Mouse (Mus musculus): ENCODE measurements around the gene Abi3. TPM values are rescaled to one million over a fixed set of nuclear protein-coding genes. Genes with fewer than 3 reads are reported as not detected.

Abi3 gene
- total and polyA plus RNA-seq, 2 experiments from 2014 or later, result 1.1 to 1.5 TPM

GRCm38 (mm10) chr11:95794201-95794600, 48.1 kb downstream of the Abi3 start:
- Histone ChIP-seq H3K9me3 (ENCODE audit: low read length) (no peaks in the 10 kb centered on the region), H3K9ac (replicated peaks; ENCODE audit: low read length, poor library complexity, severe bottlenecking) (no peak overlapping the region), H3K4me3 (ENCODE audit: low read depth, low read length) (no peak overlapping the region), H3K4me1 (ENCODE audit: insufficient read depth, low read length) (peaks cover 4% of the 10 kb centered on the region; the same call in 1 of the 2 replicates), H3K36me3 (ENCODE audit: insufficient read depth, low read length) (no peaks in the 10 kb centered on the region), H3K4me2 (ENCODE audit: low read depth, low read length, poor library complexity, severe bottlenecking) (no peak overlapping the region), H3K27ac (ENCODE audit: low read depth, low read length) (no peak overlapping the region), H3K27me3 (ENCODE audit: insufficient read depth, low read length) (0 out of 2 replicates have a peak, but pooled peaks cover 3% of the 10 kb centered on the region)
- no peak for ATAC-seq (ENCODE audit: low FRiP score)
- TF ChIP-seq CTCF (IDR thresholded peaks at IDR 0.05), result no peak
- DNase-seq (ENCODE audit: low spot score), result no peak
- WGBS, result 73% methylated on average over 5 of the region's 5 CpGs

DNA sequence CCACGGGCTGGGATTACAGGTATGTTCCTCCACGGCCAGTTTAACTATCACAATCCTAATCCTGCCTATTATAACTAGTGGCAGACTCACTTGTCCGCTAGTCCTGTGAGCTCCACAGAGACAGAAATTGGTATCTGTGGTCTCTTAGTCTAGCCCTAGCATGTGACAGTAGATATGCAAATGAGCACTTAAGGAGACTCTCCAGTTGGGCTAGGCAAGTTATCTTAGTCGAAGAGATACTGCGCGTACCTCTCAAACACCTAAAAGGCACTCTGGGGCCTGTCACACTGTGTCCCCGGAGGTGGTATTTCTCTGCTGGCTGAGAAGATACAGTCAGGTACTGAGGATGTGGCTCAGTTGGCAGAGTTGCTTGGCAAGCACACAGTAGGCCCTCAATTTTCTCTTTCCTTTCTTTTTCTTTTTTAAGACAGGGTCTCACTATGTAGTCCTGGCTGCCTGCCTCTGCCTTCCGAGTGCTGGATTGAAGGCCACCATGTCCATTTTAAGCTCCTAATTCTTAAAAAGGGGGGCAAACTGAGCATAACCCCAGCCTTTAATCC, 49.2 kb downstream of the Abi3 start:
- Histone ChIP-seq H3K9me3 (ENCODE audit: low read length) (no peaks in the 10 kb centered on the region), H3K4me3 (ENCODE audit: low read depth, low read length) (no peak overlapping the region), H3K4me1 (ENCODE audit: insufficient read depth, low read length) (peaks cover 4% of the 10 kb centered on the region; the same call in 1 of the 2 replicates), H3K4me2 (ENCODE audit: low read depth, low read length, poor library complexity, severe bottlenecking) (no peak overlapping the region), H3K27ac (ENCODE audit: low read depth, low read length) (no peak overlapping the region), H3K36me3 (ENCODE audit: insufficient read depth, low read length) (no peaks in the 10 kb centered on the region), H3K27me3 (ENCODE audit: insufficient read depth, low read length) (0 out of 2 replicates have a peak, but pooled peaks cover 3% of the 10 kb centered on the region), H3K9ac (replicated peaks; ENCODE audit: low read length, poor library complexity, severe bottlenecking) (no peak overlapping the region)
- no peak for TF ChIP-seq CTCF (IDR thresholded peaks at IDR 0.05)
- WGBS, result 90% methylated on average over 8 of the region's 8 CpGs
- no peak for DNase-seq (ENCODE audit: low spot score)
- no peak for ATAC-seq (ENCODE audit: low FRiP score)

GRCm38 (mm10) chr11:95791787-95792186, 50.5 kb downstream of the Abi3 start:
- DNase-seq (ENCODE audit: low spot score) (no peak), ATAC-seq (ENCODE audit: low FRiP score) (no peak)
- 88% methylated on average over 13 of the region's 13 CpGs for WGBS

DNA sequence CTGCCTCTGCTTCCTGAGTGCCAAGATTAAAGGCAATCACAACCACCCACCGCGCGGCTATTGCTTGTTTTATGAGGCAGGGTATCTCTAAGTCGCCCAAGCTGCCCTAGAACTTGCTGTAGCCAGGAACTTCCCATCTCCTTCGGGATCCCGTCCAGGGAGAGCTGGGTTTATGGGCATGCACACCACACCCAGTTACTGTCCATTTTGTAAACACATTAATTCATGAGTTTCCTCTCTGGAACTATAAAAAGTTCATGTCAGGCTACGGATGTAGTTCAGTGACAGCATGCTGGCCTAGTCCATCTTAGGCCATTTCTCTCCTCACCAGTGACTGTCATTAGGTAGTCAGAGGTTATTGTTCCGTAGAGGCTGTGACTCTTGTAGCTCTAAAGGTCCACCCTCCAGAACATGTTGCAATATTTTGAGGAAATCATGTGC, 52.8 kb downstream of the Abi3 start:
- no peak for DNase-seq (ENCODE audit: low spot score)
- H3K4me3 ChIP-seq (ENCODE audit: low read depth, low read length), result no peak overlapping the region

More at GRCm38 (mm10) chr11:95791787-95792186, 50.5 kb downstream of the Abi3 start:
- H3K9ac ChIP-seq (replicated peaks; ENCODE audit: low read length, poor library complexity, severe bottlenecking), result no peak overlapping the region
- TF ChIP-seq CTCF (IDR thresholded peaks at IDR 0.05), result no peak
- H3K4me3 ChIP-seq (ENCODE audit: low read depth, low read length), result no peak overlapping the region
- H3K27me3 ChIP-seq (ENCODE audit: insufficient read depth, low read length), result no peaks in the 10 kb centered on the region
- H3K27ac ChIP-seq (ENCODE audit: low read depth, low read length), result no peak overlapping the region
- H3K9me3 ChIP-seq (ENCODE audit: low read length), result no peaks in the 10 kb centered on the region
- H3K4me2 ChIP-seq (ENCODE audit: low read depth, low read length, poor library complexity, severe bottlenecking), result no peak overlapping the region
- H3K4me1 ChIP-seq (ENCODE audit: insufficient read depth, low read length), result peaks cover 4% of the 10 kb centered on the region; the same call in 1 of the 2 replicates
- H3K36me3 ChIP-seq (ENCODE audit: insufficient read depth, low read length), result no peaks in the 10 kb centered on the region

DNA sequence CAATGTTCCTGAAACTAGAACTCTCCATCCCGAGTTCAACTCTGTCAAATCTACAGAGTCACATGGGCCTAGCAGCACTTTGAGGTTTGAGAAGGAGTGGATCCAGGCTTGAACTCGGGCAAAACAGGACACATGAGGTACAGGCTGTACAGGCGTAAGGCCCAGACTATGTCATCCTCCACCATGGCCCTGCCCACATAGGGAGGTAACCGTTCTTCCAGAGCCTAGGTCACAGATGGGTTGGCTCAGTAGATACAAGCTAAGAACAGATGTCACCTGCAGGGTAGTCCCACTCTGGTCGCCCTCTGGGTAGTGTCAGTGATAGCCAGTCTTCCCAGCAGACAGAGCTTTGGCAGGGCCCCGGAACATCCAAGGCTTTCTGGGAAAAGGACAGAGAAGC, 55.8 kb downstream of the Abi3 start:
- no peak overlapping the region for H3K4me3 ChIP-seq (ENCODE audit: low read depth, low read length)
- TF ChIP-seq CTCF (IDR thresholded peaks at IDR 0.05), result no peak
- H3K27me3 ChIP-seq (ENCODE audit: insufficient read depth, low read length), result no peaks in the 10 kb centered on the region
- H3K9ac ChIP-seq (replicated peaks; ENCODE audit: low read length, poor library complexity, severe bottlenecking), result no peak overlapping the region
- H3K27ac ChIP-seq (ENCODE audit: low read depth, low read length), result no peak overlapping the region
- ATAC-seq (ENCODE audit: low FRiP score) (no peak), DNase-seq (ENCODE audit: low spot score) (no peak)
- no peaks in the 10 kb centered on the region for H3K9me3 ChIP-seq (ENCODE audit: low read length)
- no peak overlapping the region for H3K4me2 ChIP-seq (ENCODE audit: low read depth, low read length, poor library complexity, severe bottlenecking)
- 86% methylated on average over 6 of the region's 6 CpGs for WGBS
- H3K4me1 ChIP-seq (ENCODE audit: insufficient read depth, low read length), result no peaks in the 10 kb centered on the region
- H3K36me3 ChIP-seq (ENCODE audit: insufficient read depth, low read length), result no peaks in the 10 kb centered on the region

More for the DNA sequence above, 52.8 kb downstream of the Abi3 start:
- Histone ChIP-seq H3K4me2 (ENCODE audit: low read depth, low read length, poor library complexity, severe bottlenecking) (no peak overlapping the region), H3K36me3 (ENCODE audit: insufficient read depth, low read length) (no peaks in the 10 kb centered on the region), H3K9ac (replicated peaks; ENCODE audit: low read length, poor library complexity, severe bottlenecking) (no peak overlapping the region), H3K27me3 (ENCODE audit: insufficient read depth, low read length) (no peaks in the 10 kb centered on the region), H3K4me1 (ENCODE audit: insufficient read depth, low read length) (no peaks in the 10 kb centered on the region), H3K27ac (ENCODE audit: low read depth, low read length) (no peak overlapping the region), H3K9me3 (ENCODE audit: low read length) (no peaks in the 10 kb centered on the region)
- WGBS, result 83% methylated on average over 8 of the region's 8 CpGs
- ATAC-seq (ENCODE audit: low FRiP score), result no peak
- TF ChIP-seq CTCF (IDR thresholded peaks at IDR 0.05), result no peak

DNA sequence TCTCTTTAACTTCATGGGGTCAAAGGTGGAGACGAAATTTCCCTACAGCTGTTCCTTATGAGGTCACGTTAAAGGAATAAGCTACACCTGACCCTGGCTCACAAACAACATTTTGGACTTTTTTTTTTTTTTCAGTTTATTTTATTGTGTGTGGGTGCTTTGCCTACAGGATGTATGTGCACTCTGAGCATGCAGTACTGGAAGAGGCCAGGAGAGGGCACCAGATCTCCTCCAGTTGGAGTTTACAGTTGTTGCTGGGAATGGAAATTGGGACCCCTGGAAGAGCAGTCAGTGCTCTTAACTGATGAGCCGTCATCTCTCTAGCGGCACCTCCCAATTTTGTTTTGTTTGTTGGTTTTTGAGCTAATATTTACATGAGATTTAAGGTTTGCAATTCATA, 56.6 kb downstream of the Abi3 start:
- TF ChIP-seq CTCF (IDR thresholded peaks at IDR 0.05), result peak; percentile 56

More for the DNA sequence above, 56.6 kb downstream of the Abi3 start:
- H3K27ac ChIP-seq (ENCODE audit: low read depth, low read length), result no peak overlapping the region
- no peak overlapping the region for H3K4me3 ChIP-seq (ENCODE audit: low read depth, low read length)
- H3K36me3 ChIP-seq (ENCODE audit: insufficient read depth, low read length), result no peaks in the 10 kb centered on the region
- H3K9ac ChIP-seq (replicated peaks; ENCODE audit: low read length, poor library complexity, severe bottlenecking), result no peak overlapping the region
- no peak for DNase-seq (ENCODE audit: low spot score)
- H3K27me3 ChIP-seq (ENCODE audit: insufficient read depth, low read length), result no peaks in the 10 kb centered on the region
- no peak for ATAC-seq (ENCODE audit: low FRiP score)
- H3K4me1 ChIP-seq (ENCODE audit: insufficient read depth, low read length), result no peaks in the 10 kb centered on the region
- no peaks in the 10 kb centered on the region for H3K9me3 ChIP-seq (ENCODE audit: low read length)
- WGBS, result 97% methylated on average over 4 of the region's 4 CpGs
- H3K4me2 ChIP-seq (ENCODE audit: low read depth, low read length, poor library complexity, severe bottlenecking), result no peak overlapping the region

Measured in midbrain, postnatal 0 days (tissue).